Mouse (Mus musculus) CH12.LX (cell line): ENCODE data around the gene Ak8. TPM values are rescaled to one million over a fixed set of nuclear protein-coding genes. Genes with fewer than 3 reads are reported as not detected.

Source experiments
- DNase-seq: peaks from one replicate; pipeline ENCODE4 v3.0.0-alpha.2; 2013; ENCODE audit errors: extremely low read depth
- H3K27ac ChIP-seq: 2 replicates; pipeline ENCODE4 v1.5.1; 2012; ENCODE audit warnings: low read depth, mild to moderate bottlenecking, control low read depth, moderate library complexity; ENCODE audit not compliant: insufficient read depth
- H3K27me3 ChIP-seq: replicated peaks from 2 replicates; pipeline ENCODE3; 2012; ENCODE audit warnings: inconsistent platforms
- H3K36me3 ChIP-seq, 2 experiments: replicated peaks in 1 of 2; 2 replicates each; pipeline versions ENCODE3 to v1.6.1; 2012; ENCODE audit warnings: inconsistent platforms in 1 of 2, low read length in 1 of 2, mild to moderate bottlenecking in 1 of 2, mixed read lengths in 1 of 2, moderate library complexity in 1 of 2; ENCODE audit not compliant: control insufficient read depth in 1 of 2, insufficient read depth in 1 of 2
- H3K4me1 ChIP-seq, 2 experiments: 2 replicates each; pipeline ENCODE4 v1.6.1; 2012; ENCODE audit warnings: inconsistent platforms in 1 of 2, moderate library complexity in 1 of 2; ENCODE audit not compliant: insufficient read depth in 2 of 2, control insufficient read depth in 1 of 2
- H3K4me2 ChIP-seq: 2 replicates; pipeline ENCODE4 v1.6.1; 2012; ENCODE audit warnings: low read depth, mild to moderate bottlenecking, control low read depth; ENCODE audit not compliant: poor library complexity, insufficient read depth, severe bottlenecking
- H3K4me3 ChIP-seq, 3 experiments: fragments of 150-350 bp in 1 of 3; sonication (generic) in 1 of 3; replicated peaks in 1 of 3; 2 replicates each; pipeline versions ENCODE3 to v1.5.1; 2011 to 2012; ENCODE audit warnings: low read depth in 2 of 3, low read length in 2 of 3, mild to moderate bottlenecking in 2 of 3, moderate library complexity in 2 of 3, control low read depth in 1 of 3, improper control_type of control experiment in 1 of 3, inconsistent platforms in 1 of 3, mixed read lengths in 1 of 3; ENCODE audit not compliant: poor library complexity in 1 of 3
- H3K79me2 ChIP-seq: replicated peaks from 2 replicates; pipeline ENCODE4 v1.6.1; 2012; ENCODE audit warnings: mild to moderate bottlenecking, moderate library complexity; ENCODE audit not compliant: control insufficient read depth, poor library complexity, insufficient read depth, severe bottlenecking; ENCODE audit errors: extremely low read depth
- H3K9ac ChIP-seq: 2 replicates; pipeline ENCODE4 v1.6.1; 2012; ENCODE audit warnings: low read depth, mild to moderate bottlenecking, control low read depth, moderate library complexity; ENCODE audit not compliant: insufficient read depth
- H3K9me3 ChIP-seq: replicated peaks from 2 replicates; pipeline ENCODE3; 2012; ENCODE audit warnings: low read length, inconsistent platforms, mixed read lengths
- BHLHE40 ChIP-seq: IDR thresholded peaks from 2 replicates; pipeline ENCODE4 v1.6.1; 2011; ENCODE audit warnings: mild to moderate bottlenecking, low read depth, low read length, improper control_type of control experiment
- CHD2 ChIP-seq: IDR thresholded peaks from 2 replicates; pipeline ENCODE4 v1.6.1; 2011; ENCODE audit warnings: low read length, improper control_type of control experiment
- CTCF ChIP-seq, 2 experiments: IDR thresholded peaks in 1 of 2; conservative IDR thresholded peaks in 1 of 2; 2 replicates each; pipeline ENCODE4 v1.5.1; 2011 to 2012; ENCODE audit warnings: low read depth in 2 of 2, low read length in 2 of 2, improper control_type of control experiment in 1 of 2, inconsistent platforms in 1 of 2, mild to moderate bottlenecking in 1 of 2, moderate library complexity in 1 of 2
- E2F4 ChIP-seq: IDR thresholded peaks from 2 replicates; pipeline ENCODE4 v1.6.1; 2011; ENCODE audit warnings: low read depth, low read length, improper control_type of control experiment; ENCODE audit not compliant: insufficient replicate concordance
- ELF1 ChIP-seq: IDR thresholded peaks from 2 replicates; pipeline ENCODE4 v1.6.1; 2014; ENCODE audit warnings: low read depth, mild to moderate bottlenecking, inconsistent platforms, low read length, improper control_type of control experiment
- EP300 ChIP-seq: IDR thresholded peaks from 2 replicates; pipeline ENCODE4 v1.6.1; 2011; ENCODE audit warnings: low read length, improper control_type of control experiment
- HCFC1 ChIP-seq: IDR thresholded peaks from 2 replicates; pipeline ENCODE4 v1.6.1; 2012; ENCODE audit warnings: low read depth, mild to moderate bottlenecking, inconsistent platforms, low read length, improper control_type of control experiment
- IRF4 ChIP-seq: IDR thresholded peaks from 2 replicates; pipeline ENCODE4 v1.6.1; 2014; ENCODE audit warnings: low read depth, mild to moderate bottlenecking, inconsistent platforms, low read length, improper control_type of control experiment
- JUN ChIP-seq: IDR thresholded peaks from 2 replicates; pipeline ENCODE4 v1.6.1; 2011; ENCODE audit warnings: low read depth, mild to moderate bottlenecking, low read length, improper control_type of control experiment, moderate library complexity; ENCODE audit not compliant: insufficient read depth
- JUND ChIP-seq: conservative IDR thresholded peaks from 2 replicates; pipeline ENCODE4 v1.6.1; 2011; ENCODE audit warnings: low read depth, low read length, improper control_type of control experiment
- MAFK ChIP-seq: IDR thresholded peaks from 2 replicates; pipeline ENCODE4 v1.6.1; 2011; ENCODE audit warnings: low read length, improper control_type of control experiment; ENCODE audit not compliant: insufficient replicate concordance
- MAX ChIP-seq: IDR thresholded peaks from 2 replicates; pipeline ENCODE4 v1.6.1; 2011; ENCODE audit warnings: low read length, improper control_type of control experiment
- MAZ ChIP-seq: IDR thresholded peaks from 2 replicates; pipeline ENCODE4 v1.6.1; 2012; ENCODE audit warnings: low read depth, mild to moderate bottlenecking, inconsistent platforms, low read length, improper control_type of control experiment, moderate library complexity
- MXI1 ChIP-seq: IDR thresholded peaks from 2 replicates; pipeline ENCODE4 v1.6.1; 2011; ENCODE audit warnings: mild to moderate bottlenecking, low read depth, low read length, improper control_type of control experiment
- MYC ChIP-seq: IDR thresholded peaks from 2 replicates; pipeline ENCODE4 v1.6.1; 2011; ENCODE audit warnings: low read depth, mild to moderate bottlenecking, improper control_type of control experiment, low read length
- NELFE ChIP-seq: IDR thresholded peaks from 2 replicates; pipeline ENCODE4 v1.6.1; 2011; ENCODE audit warnings: low read depth, low read length, improper control_type of control experiment
- PAX5 ChIP-seq: IDR thresholded peaks from 2 replicates; pipeline ENCODE4 v1.6.1; 2012; ENCODE audit warnings: low read length, inconsistent platforms, mixed read lengths
- POLR2A ChIP-seq: IDR thresholded peaks from 2 replicates; pipeline ENCODE4 v1.6.1; 2011; ENCODE audit warnings: low read depth, mild to moderate bottlenecking, improper control_type of control experiment, low read length
- RAD21 ChIP-seq: IDR thresholded peaks from 2 replicates; pipeline ENCODE4 v1.6.1; 2011; ENCODE audit warnings: low read depth, mild to moderate bottlenecking, low read length, improper control_type of control experiment, moderate library complexity
- RCOR1 ChIP-seq: conservative IDR thresholded peaks from 2 replicates; pipeline ENCODE4 v1.6.1; 2012; ENCODE audit warnings: low read depth, mild to moderate bottlenecking, inconsistent platforms, low read length, improper control_type of control experiment
- SIN3A ChIP-seq: IDR thresholded peaks from 2 replicates; pipeline ENCODE4 v1.6.1; 2012; ENCODE audit warnings: low read length, improper control_type of control experiment, inconsistent platforms
- SMC3 ChIP-seq: IDR thresholded peaks from 2 replicates; pipeline ENCODE4 v1.6.1; 2011; ENCODE audit warnings: low read depth, low read length, improper control_type of control experiment
- TCF12 ChIP-seq: IDR thresholded peaks from 2 replicates; pipeline ENCODE4 v1.6.1; 2014; ENCODE audit warnings: low read depth, mild to moderate bottlenecking, inconsistent platforms, low read length, improper control_type of control experiment
- ZC3H11A ChIP-seq: IDR thresholded peaks from 2 replicates; pipeline ENCODE4 v1.6.1; 2012; ENCODE audit warnings: low read depth, mild to moderate bottlenecking, inconsistent platforms, low read length, improper control_type of control experiment
- ZKSCAN1 ChIP-seq: IDR thresholded peaks from 2 replicates; pipeline ENCODE4 v1.6.1; 2012; ENCODE audit warnings: low read depth, inconsistent platforms, low read length, improper control_type of control experiment, borderline replicate concordance
- ZNF384 ChIP-seq: IDR thresholded peaks from 2 replicates; pipeline ENCODE4 v1.6.1; 2012; ENCODE audit warnings: low read depth, low read length, improper control_type of control experiment, inconsistent platforms
- dilution Hi-C: fragments of 300-500 bp; cut with MboI; formaldehyde crosslinking; loops from 2 replicates; pipeline ENCODE4 v1.14.3; 2020; ENCODE audit warnings: low sequenced_read_pairs; ENCODE audit not compliant: extremely low pct_unique_long_range_greater_than_20kb, extremely low pct_ligation_motif_present
- in situ Hi-C: fragments of 300-500 bp; cut with MboI; formaldehyde crosslinking; loops from 3 replicates; pipeline ENCODE4 v1.14.3; 2019; ENCODE audit warnings: low sequenced_read_pairs, low pct_ligation_motif_present, low pct_unique_long_range_greater_than_20kb, mixed read lengths
- polyA plus RNA-seq: library from polyadenylated mRNA; unstranded; fragments of >175 nt; gene quantifications from 2 replicates; pipeline ENCODE4 v1.2.1, GENCODE M21; 2012; ENCODE audit warnings: low read depth; ENCODE audit not compliant: insufficient read length
- total RNA-seq, 2 experiments: library from RNA; depleted of rRNA; stranded (reverse); fragments of 300-350 nt in 1 of 2; fragments of >200 nt in 1 of 2; gene quantifications; 2 replicates each; pipeline ENCODE4 v1.2.3; 2012 to 2014

The Ak8 gene
- total and polyA plus RNA-seq, 3 experiments: 0.55 to 4.9 (median 1.1) TPM

DNA sequence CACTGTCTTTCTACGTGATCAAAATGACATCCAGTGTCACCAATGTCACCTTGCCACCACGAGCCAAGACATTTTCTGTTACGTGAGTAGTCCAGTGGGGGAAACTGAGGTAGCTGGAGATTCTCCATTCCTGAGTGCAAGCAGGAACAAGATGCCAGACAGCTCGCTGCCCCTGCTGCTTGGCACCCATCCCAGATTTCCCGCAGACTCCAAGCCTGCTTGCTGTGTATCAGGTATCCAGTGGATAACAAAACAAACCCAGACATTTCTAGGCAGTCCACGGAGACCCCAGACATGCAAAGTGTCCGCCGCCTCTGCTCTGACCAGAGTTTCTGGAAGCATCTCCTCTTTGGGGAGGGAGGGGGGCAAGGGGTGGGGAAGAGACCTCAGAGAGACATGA lies 52.4 kb downstream of the Ak8 start:
- in situ Hi-C loops (loop anchor here (5.0 kb wide), 2 partner anchors 225 to 300 kb away; no protein-coding TSS in a partner anchor), dilution Hi-C loops (no loop called here)
- Histone ChIP-seq H3K4me2 (no peak overlapping the region), H3K9ac (no peak overlapping the region), H3K4me3 (no peak overlapping the region), H3K4me1 (peaks cover 5 to 35% of the 10 kb centered on the region in 2 experiments; a peak in 3 of 4 replicates), H3K27ac (no peak overlapping the region), H3K79me2 (no peaks in the 10 kb centered on the region), H3K9me3 (no peaks in the 10 kb centered on the region), H3K36me3 (no peaks in the 10 kb centered on the region)
- DNase-seq: no peak
- TF ChIP-seq RCOR1: no peak
- no peak for TF ChIP-seq TCF12
- TF ChIP-seq SIN3A: no peak
- no peak for TF ChIP-seq ZKSCAN1
- no peak for TF ChIP-seq CTCF (conservative IDR thresholded peaks at IDR 0.05 in 1 of 2, IDR thresholded peaks at IDR 0.05 in 1 of 2; ENCODE audit: low read depth in 2 of 2, low read length in 2 of 2)
- TF ChIP-seq MAX: no peak
- TF ChIP-seq, all 38 proteins: peak for 0
- no peaks in the 10 kb centered on the region for H3K27me3 ChIP-seq

DNA sequence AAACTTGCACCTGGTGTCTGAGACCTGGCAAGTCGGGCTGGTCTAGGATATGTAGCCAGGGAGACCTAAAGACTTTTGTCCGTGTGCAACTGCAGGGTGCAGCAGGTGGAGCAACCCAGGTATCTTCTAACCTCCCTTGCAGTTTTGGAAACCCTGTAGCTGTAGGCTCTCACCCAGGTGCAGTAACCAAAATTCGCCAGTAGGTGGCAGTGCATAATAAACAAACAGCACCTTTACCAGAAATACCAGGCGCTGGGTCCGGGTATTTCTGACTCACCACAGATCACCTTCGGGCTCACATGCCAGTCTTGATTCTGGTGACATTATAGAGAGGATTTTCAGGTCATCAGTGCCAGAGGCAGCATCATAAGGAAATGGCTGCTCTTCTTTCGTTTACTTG lies 55.5 kb downstream of the Ak8 start:
- peak; percentile 92 for DNase-seq
- Histone ChIP-seq H3K4me2 (peak overlapping the region; percentile 48; the same call in 1 of the 2 replicates), H3K36me3 (no peaks in the 10 kb centered on the region), H3K9ac (0 out of 2 replicates have a peak overlapping the region, but pooled peaks have one; percentile 4), H3K9me3 (no peaks in the 10 kb centered on the region), H3K4me1 (peaks cover 3 to 37% of the 10 kb centered on the region in 2 experiments; a peak in 3 of 4 replicates), H3K27ac (no peak overlapping the region), H3K4me3 (no peak overlapping the region), H3K27me3 (no peaks in the 10 kb centered on the region), H3K79me2 (no peaks in the 10 kb centered on the region)
- dilution Hi-C loops (no loop called here), in situ Hi-C loops (no loop called here)
- TF ChIP-seq SMC3 (peak; percentile 89), CTCF (conservative IDR thresholded peaks at IDR 0.05 in 1 of 2, IDR thresholded peaks at IDR 0.05 in 1 of 2; ENCODE audit: low read depth in 2 of 2, low read length in 2 of 2) (peak; percentile 95 to 96), RAD21 (peak; percentile 96), MAZ (0 out of 2 replicates have a peak, but pooled peaks have one; percentile 32), ZNF384 (no peak), MAFK (0 out of 2 replicates have a peak, but pooled peaks have one; percentile 10), TCF12 (peak; percentile 45; the same call in 1 of the 2 replicates), POLR2A (no peak), NELFE (peak; percentile 45; the same call in 1 of the 2 replicates), MXI1 (peak; percentile 40; the same call in 1 of the 2 replicates), PAX5 (no peak), EP300 (0 out of 2 replicates have a peak, but pooled peaks have one; percentile 13), E2F4 (0 out of 2 replicates have a peak, but pooled peaks have one; percentile 28), JUN (no peak), ELF1 (peak; percentile 40), ZC3H11A (peak; percentile 65), JUND (0 out of 2 replicates have a peak, but pooled peaks have one; percentile 19), BHLHE40 (peak; percentile 67), SIN3A (peak; percentile 74), MYC (peak; percentile 64; the same call in 1 of the 2 replicates), IRF4 (peak; percentile 50; the same call in 1 of the 2 replicates), CHD2 (no peak), HCFC1 (peak; percentile 36; the same call in 1 of the 2 replicates)
